Mouse (Mus musculus) liver, embryonic 11.5 days (tissue): ENCODE measurements around the gene Pou3f4. TPM values are rescaled to one million over a fixed set of nuclear protein-coding genes. Genes with fewer than 3 reads are reported as not detected.
A peak's percentile ranks its signal among the peaks of the same experiment; 100 is the strongest.

ENCODE experiments used
- ATAC-seq: fragments of 200-750 bp; cut with Nextera tagmentation; replicated peaks from 2 replicates; pipeline ENCODE4 v1.8.0; 2017; ENCODE audit warnings: moderate number of reproducible peaks, mild to moderate bottlenecking, moderate TSS enrichment, moderate library complexity; ENCODE audit not compliant: low FRiP score
- DNase-seq: peaks from one replicate; pipeline ENCODE4 v3.0.0-alpha.2; 2017; ENCODE audit warnings: low spot score
- H3K27ac ChIP-seq: fragments of 300-500 bp; sonication (generic); 2 replicates; pipeline ENCODE4 v1.5.1; 2014; ENCODE audit warnings: mild to moderate bottlenecking, low read depth, low read length, control low read depth
- H3K27me3 ChIP-seq: fragments of 300-500 bp; sonication (generic); replicated peaks from 2 replicates; pipeline ENCODE4 v1.6.1; 2014; ENCODE audit warnings: low read length, mixed read lengths; ENCODE audit not compliant: control insufficient read depth, insufficient read depth
- H3K36me3 ChIP-seq: fragments of 300-500 bp; sonication (generic); 2 replicates; pipeline ENCODE4 v1.6.1; 2014; ENCODE audit warnings: mild to moderate bottlenecking, low read length, moderate library complexity, mixed read lengths; ENCODE audit not compliant: control insufficient read depth, insufficient read depth
- H3K4me1 ChIP-seq: fragments of 300-500 bp; sonication (generic); replicated peaks from 2 replicates; pipeline ENCODE4 v1.6.1; 2014; ENCODE audit warnings: low read length, mixed read lengths; ENCODE audit not compliant: control insufficient read depth, insufficient read depth
- H3K4me2 ChIP-seq: fragments of 300-500 bp; sonication (generic); 2 replicates; pipeline ENCODE4 v1.6.1; 2014; ENCODE audit warnings: mild to moderate bottlenecking, control low read depth, moderate library complexity
- H3K4me3 ChIP-seq: fragments of 300-500 bp; sonication (generic); 2 replicates; pipeline ENCODE4 v1.5.1; 2014; ENCODE audit warnings: low read depth, low read length, control low read depth
- H3K9ac ChIP-seq: fragments of 300-500 bp; sonication (generic); 2 replicates; pipeline ENCODE4 v1.6.1; 2014; ENCODE audit warnings: low read depth, low read length, control low read depth
- H3K9me3 ChIP-seq: fragments of 300-500 bp; sonication (generic); 2 replicates; pipeline ENCODE4 v1.6.1; 2016; ENCODE audit warnings: low read length, inconsistent platforms, mixed read lengths; ENCODE audit not compliant: control insufficient read depth
- WGBS: fragments of 180-500 bp; shearing (Covaris S2); extraction: QIAGEN DNeasy Blood & Tissue Kit; methylation state at CpG from one replicate; pipeline ENCODE4 v1.1.7; 2014; 5-methylcytosine and 5-hydroxymethylcytosine counted together
- polyA plus RNA-seq: library from polyadenylated mRNA; unstranded; fragments of >200 nt; fragmentation: Nextera tagmentation; extraction: Ambion mirVana; gene quantifications from 2 replicates; pipeline ENCODE4 v1.2.1, GENCODE M21; 2014

Gene Pou3f4
- polyA plus RNA-seq, 1 experiment from 2014 or later: 0.10 TPM

DNA sequence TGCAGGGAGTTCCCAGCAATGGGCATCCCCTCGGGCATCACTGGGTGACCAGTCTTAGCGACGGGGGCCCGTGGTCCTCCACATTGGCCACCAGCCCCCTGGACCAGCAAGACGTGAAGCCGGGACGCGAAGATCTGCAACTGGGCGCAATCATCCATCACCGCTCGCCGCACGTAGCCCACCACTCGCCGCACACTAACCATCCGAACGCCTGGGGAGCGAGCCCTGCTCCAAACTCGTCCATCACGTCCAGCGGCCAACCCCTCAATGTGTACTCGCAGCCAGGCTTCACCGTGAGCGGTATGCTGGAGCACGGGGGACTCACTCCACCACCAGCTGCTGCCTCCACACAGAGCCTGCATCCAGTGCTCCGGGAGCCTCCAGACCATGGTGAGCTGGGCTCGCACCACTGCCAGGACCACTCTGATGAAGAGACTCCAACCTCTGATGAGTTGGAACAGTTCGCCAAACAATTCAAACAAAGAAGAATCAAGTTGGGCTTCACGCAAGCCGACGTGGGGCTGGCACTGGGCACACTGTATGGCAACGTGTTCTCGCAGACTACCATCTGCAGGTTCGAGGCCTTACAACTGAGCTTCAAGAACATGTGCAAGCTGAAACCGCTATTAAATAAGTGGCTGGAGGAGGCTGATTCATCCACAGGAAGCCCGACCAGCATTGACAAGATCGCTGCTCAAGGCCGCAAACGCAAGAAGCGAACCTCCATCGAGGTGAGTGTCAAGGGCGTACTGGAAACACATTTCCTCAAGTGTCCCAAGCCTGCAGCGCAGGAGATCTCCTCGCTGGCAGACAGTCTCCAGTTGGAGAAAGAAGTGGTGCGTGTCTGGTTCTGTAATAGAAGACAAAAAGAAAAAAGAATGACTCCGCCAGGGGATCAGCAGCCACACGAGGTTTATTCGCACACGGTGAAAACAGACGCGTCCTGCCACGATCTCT lies 790 bp downstream of the Pou3f4 start:
- 12% methylated on average over 52 of the region's 52 CpGs for WGBS
- peak; percentile 47; the same call in 1 of the 2 replicates for ATAC-seq
- no peaks in the 10 kb centered on the region for H3K36me3 ChIP-seq
- DNase-seq: peak; percentile 32
- peak overlapping the region; percentile 60 for H3K4me2 ChIP-seq
- H3K9me3 ChIP-seq: no peaks in the 10 kb centered on the region
- H3K27ac ChIP-seq: no peak overlapping the region
- peak overlapping the region; percentile 39 for H3K4me3 ChIP-seq
- H3K27me3 ChIP-seq: peaks cover 35% of the 10 kb centered on the region
- H3K9ac ChIP-seq: no peak overlapping the region
- no peaks in the 10 kb centered on the region for H3K4me1 ChIP-seq

DNA sequence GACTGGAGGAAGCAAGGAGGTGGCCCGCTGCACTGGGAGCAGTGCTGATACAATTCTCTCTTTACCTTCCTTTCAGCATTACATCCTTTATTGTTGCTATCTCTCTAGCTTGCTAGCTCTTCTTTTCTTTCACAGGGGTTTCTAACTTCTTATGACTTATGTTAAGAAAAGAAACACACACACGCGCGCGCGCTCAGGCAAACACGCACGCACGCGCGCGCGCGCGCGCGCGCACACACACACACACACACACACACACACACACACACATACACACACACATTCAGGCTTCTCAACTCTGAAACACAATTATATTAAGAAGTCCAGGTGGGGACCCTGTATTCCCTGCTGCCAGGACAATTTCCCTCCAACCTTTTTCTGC lies 1.5 kb downstream of the Pou3f4 start:
- no peak overlapping the region for H3K9ac ChIP-seq
- no peaks in the 10 kb centered on the region for H3K4me1 ChIP-seq
- ATAC-seq (no peak), DNase-seq (no peak)
- WGBS: 29% methylated on average over 18 of the region's 18 CpGs
- H3K9me3 ChIP-seq: no peaks in the 10 kb centered on the region
- no peak overlapping the region for H3K27ac ChIP-seq
- no peak overlapping the region for H3K4me3 ChIP-seq
- peak overlapping the region; percentile 60; the same call in 1 of the 2 replicates for H3K4me2 ChIP-seq
- H3K36me3 ChIP-seq: no peaks in the 10 kb centered on the region
- peaks cover 35% of the 10 kb centered on the region for H3K27me3 ChIP-seq

- H3K27ac ChIP-seq: no peak overlapping the region
- H3K27me3 ChIP-seq: peaks cover 35% of the 10 kb centered on the region
- H3K9ac ChIP-seq: no peak overlapping the region
- no peak overlapping the region; the same call in 1 of the 2 replicates for H3K4me2 ChIP-seq
- ATAC-seq (no peak), DNase-seq (peak; percentile 31)
- no peaks in the 10 kb centered on the region for H3K4me1 ChIP-seq
- H3K4me3 ChIP-seq: no peak overlapping the region
- WGBS: 14% methylated on average over 16 of the region's 16 CpGs
- no peaks in the 10 kb centered on the region for H3K9me3 ChIP-seq
- no peaks in the 10 kb centered on the region for H3K36me3 ChIP-seq
Measured at GRCm38 (mm10) chrX:110816609-110817008, 2.5 kb downstream of the Pou3f4 start.

- H3K9ac ChIP-seq: no peak overlapping the region
- 16% methylated on average over 10 of the region's 10 CpGs for WGBS
Measured at GRCm38 (mm10) chrX:110817211-110817610, 3.1 kb downstream of the Pou3f4 start.

DNA sequence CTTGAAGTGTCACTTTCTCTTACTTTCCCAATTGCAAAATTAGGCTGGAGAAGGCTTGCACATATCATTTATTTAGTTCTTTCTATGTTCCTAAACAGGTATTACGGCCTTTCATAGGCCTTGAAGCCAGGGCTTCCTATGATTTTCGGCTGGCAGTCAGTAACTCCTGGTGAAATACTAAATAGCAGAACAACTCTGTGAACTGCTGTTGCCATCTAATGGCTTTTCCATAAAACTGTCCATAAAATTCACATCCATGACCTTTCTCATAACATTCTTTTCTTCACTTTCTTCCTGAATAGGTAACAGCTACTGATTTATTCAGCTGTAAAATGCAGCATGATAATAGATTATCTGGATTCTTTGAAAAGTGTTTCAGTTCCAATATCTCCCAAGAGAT lies 23.4 kb downstream of the Pou3f4 start:
- Histone ChIP-seq H3K27me3 (no peaks in the 10 kb centered on the region), H3K9me3 (no peaks in the 10 kb centered on the region), H3K4me2 (no peak overlapping the region), H3K9ac (no peak overlapping the region), H3K36me3 (no peaks in the 10 kb centered on the region), H3K27ac (no peak overlapping the region), H3K4me1 (no peaks in the 10 kb centered on the region), H3K4me3 (no peak overlapping the region)
- 66% methylated on average over 2 of the region's 2 CpGs for WGBS
- DNase-seq (no peak), ATAC-seq (no peak)

More at GRCm38 (mm10) chrX:110817211-110817610, 3.1 kb downstream of the Pou3f4 start:
- H3K4me2 ChIP-seq: no peak overlapping the region
- DNase-seq (no peak), ATAC-seq (no peak)
- no peak overlapping the region for H3K4me3 ChIP-seq
- H3K36me3 ChIP-seq: no peaks in the 10 kb centered on the region
- no peaks in the 10 kb centered on the region for H3K9me3 ChIP-seq
- peaks cover 35% of the 10 kb centered on the region for H3K27me3 ChIP-seq
- no peaks in the 10 kb centered on the region for H3K4me1 ChIP-seq
- H3K27ac ChIP-seq: no peak overlapping the region

DNA sequence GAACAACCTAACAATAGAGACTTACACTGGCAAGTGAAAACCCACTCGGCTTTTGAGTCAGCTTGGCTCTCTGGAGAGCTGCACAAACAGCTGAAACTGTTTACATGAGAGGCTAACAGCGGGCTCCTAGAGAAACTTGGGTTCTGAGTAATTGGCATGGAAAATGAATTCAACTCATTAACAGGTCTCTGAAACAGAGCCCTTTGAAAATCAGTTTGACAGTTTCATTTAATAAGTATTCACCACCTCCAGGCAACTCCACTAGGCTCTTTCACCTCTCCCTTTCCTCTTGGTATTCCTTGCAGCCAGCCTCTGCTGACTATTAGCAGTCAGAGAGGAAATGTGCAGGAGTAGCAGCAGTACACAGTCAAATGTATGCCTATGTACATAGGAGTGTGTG lies 37.2 kb downstream of the Pou3f4 start:
- no peaks in the 10 kb centered on the region for H3K36me3 ChIP-seq
- H3K4me1 ChIP-seq: no peaks in the 10 kb centered on the region
- DNase-seq (no peak), ATAC-seq (no peak)
- 65% methylated on average over 2 of the region's 2 CpGs for WGBS
- no peak overlapping the region for H3K4me2 ChIP-seq
- no peak overlapping the region for H3K9ac ChIP-seq
- H3K9me3 ChIP-seq: no peaks in the 10 kb centered on the region
- H3K27ac ChIP-seq: no peak overlapping the region
- H3K27me3 ChIP-seq: no peaks in the 10 kb centered on the region
- no peak overlapping the region for H3K4me3 ChIP-seq
